In the genomic region with DNA sequence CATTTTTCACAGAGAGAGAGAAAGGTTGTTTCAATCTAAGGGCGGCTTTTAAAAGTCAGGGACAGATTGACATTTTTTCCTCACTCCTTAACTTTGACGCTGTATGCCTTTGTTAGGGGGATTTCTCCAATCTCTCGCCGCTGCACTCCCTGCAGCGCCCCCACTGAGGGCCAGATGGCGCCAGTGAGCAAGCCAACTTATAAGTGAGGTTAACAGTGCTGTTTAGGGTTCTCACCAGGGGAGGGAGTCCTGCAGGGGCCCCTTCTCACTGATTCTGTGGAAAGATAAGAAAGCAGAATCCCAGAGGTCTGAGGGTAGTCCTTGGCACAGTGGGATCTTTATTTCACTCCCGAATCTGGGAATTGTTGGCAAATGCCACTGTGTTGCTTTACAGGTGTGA, we compare ENCODE assay signal across 9 mouse cellular contexts.
DNase-seq lines count a peak whose midpoint lies in the region; ATAC-seq and TF ChIP-seq lines count a peak whose summit lies in the region.
"Had no signal": no experiment of that assay in that cellular context is flagged by ENCODE, and none has a peak within 500 bp of the region (broad histone marks: within the 10 kb centered on the region; RNA-seq: fewer than 3 reads in every experiment).

No protein-coding gene starts in this region.

- no peaks in the 10 kb centered on the region for H3K36me3 ChIP-seq in intestine, embryonic 14.5 days (ENCODE audit: control insufficient read depth, insufficient read depth, low read length)
- H3K36me3 ChIP-seq in intestine, embryonic 16.5 days (ENCODE audit: control insufficient read depth, insufficient read depth, low read length), result no peaks in the 10 kb centered on the region
- no peaks in the 10 kb centered on the region for H3K36me3 ChIP-seq in forebrain, embryonic 10.5 days (replicated peaks)
- H3K36me3 ChIP-seq in hindbrain, embryonic 13.5 days, result no peaks in the 10 kb centered on the region
- no peaks in the 10 kb centered on the region for H3K36me3 ChIP-seq in midbrain, embryonic 11.5 days (ENCODE audit: control insufficient read depth, insufficient read depth, low read length)

- H3K4me3 ChIP-seq in intestine, embryonic 14.5 days (ENCODE audit: low read depth, low read length), result no peak overlapping the region
- no peak overlapping the region for H3K4me3 ChIP-seq in intestine, embryonic 16.5 days (ENCODE audit: low read length)
- peak overlapping the region; percentile 40 for H3K4me3 ChIP-seq in forebrain, embryonic 10.5 days
- H3K4me3 ChIP-seq in hindbrain, embryonic 13.5 days, result peak overlapping the region; percentile 23
- H3K4me3 ChIP-seq in midbrain, embryonic 11.5 days (ENCODE audit: low read depth, low read length), result 0 out of 2 replicates have a peak overlapping the region, but pooled peaks have one; percentile 1

- no peak overlapping the region for H3K9ac ChIP-seq in intestine, embryonic 14.5 days (ENCODE audit: low read length)
- H3K9ac ChIP-seq in intestine, embryonic 16.5 days (ENCODE audit: low read depth, low read length), result no peak overlapping the region
- no peak overlapping the region; the same call in 1 of the 2 replicates for H3K9ac ChIP-seq in hindbrain, embryonic 13.5 days
- peak overlapping the region; percentile 10; the same call in 1 of the 2 replicates for H3K9ac ChIP-seq in midbrain, embryonic 11.5 days (ENCODE audit: low read length)

- 0 out of 2 replicates have a peak, but pooled peaks have one; percentile 41 for ATAC-seq in intestine, embryonic 14.5 days (replicated peaks; ENCODE audit: low FRiP score, low TSS enrichment, low read depth)
- no peak for ATAC-seq in intestine, embryonic 16.5 days
- ATAC-seq in hindbrain, embryonic 13.5 days (ENCODE audit: low FRiP score), result peak; percentile 44
- peak; percentile 68 for ATAC-seq in midbrain, embryonic 11.5 days (ENCODE audit: low FRiP score)

- 4% methylated on average over 7 of the region's 7 CpGs for WGBS in intestine, embryonic 14.5 days
- WGBS in intestine, embryonic 16.5 days, result 7% methylated on average over 7 of the region's 7 CpGs
- 7% methylated on average over 7 of the region's 7 CpGs for WGBS in forebrain, embryonic 10.5 days
- 7% methylated on average over 7 of the region's 7 CpGs for WGBS in hindbrain, embryonic 13.5 days
- 4% methylated on average over 7 of the region's 7 CpGs for WGBS in midbrain, embryonic 11.5 days

- TF ChIP-seq POLR2A in brain, embryonic 14.5 days (IDR thresholded peaks at IDR 0.05; ENCODE audit: borderline replicate concordance, extremely low read depth, insufficient read depth, insufficient read length, poor library complexity, severe bottlenecking), result no peak

- H3K4me2 ChIP-seq in intestine, embryonic 14.5 days (ENCODE audit: low read length), result no peak overlapping the region
- H3K4me2 ChIP-seq in intestine, embryonic 16.5 days (ENCODE audit: low read depth, low read length), result no peak overlapping the region
- peak overlapping the region; percentile 49 for H3K4me2 ChIP-seq in hindbrain, embryonic 13.5 days
- H3K4me2 ChIP-seq in midbrain, embryonic 11.5 days, result peak overlapping the region; percentile 28

- no peaks in the 10 kb centered on the region for H3K27me3 ChIP-seq in intestine, embryonic 14.5 days (replicated peaks; ENCODE audit: control insufficient read depth, insufficient read depth, low read length)
- no peaks in the 10 kb centered on the region for H3K27me3 ChIP-seq in intestine, embryonic 16.5 days (replicated peaks; ENCODE audit: control insufficient read depth, insufficient read depth, low read length)
- peaks cover 9% of the 10 kb centered on the region; the same call in 1 of the 2 replicates for H3K27me3 ChIP-seq in forebrain, embryonic 10.5 days (ENCODE audit: poor library complexity, severe bottlenecking)
- H3K27me3 ChIP-seq in hindbrain, embryonic 13.5 days, result no peaks in the 10 kb centered on the region
- H3K27me3 ChIP-seq in midbrain, embryonic 11.5 days (ENCODE audit: control insufficient read depth, insufficient read depth, low read length), result no peaks in the 10 kb centered on the region

- H3K4me1 ChIP-seq in intestine, embryonic 14.5 days (replicated peaks; ENCODE audit: control insufficient read depth, insufficient read depth, low read length), result no peaks in the 10 kb centered on the region
- no peaks in the 10 kb centered on the region for H3K4me1 ChIP-seq in intestine, embryonic 16.5 days (ENCODE audit: control insufficient read depth, insufficient read depth, low read length)
- H3K4me1 ChIP-seq in forebrain, embryonic 10.5 days, result peaks cover 37% of the 10 kb centered on the region
- peaks cover 23% of the 10 kb centered on the region for H3K4me1 ChIP-seq in hindbrain, embryonic 13.5 days (replicated peaks)
- H3K4me1 ChIP-seq in midbrain, embryonic 11.5 days (ENCODE audit: control insufficient read depth, insufficient read depth, low read length), result peaks cover 6% of the 10 kb centered on the region; the same call in 1 of the 2 replicates

- no peak overlapping the region for H3K27ac ChIP-seq in intestine, embryonic 14.5 days (ENCODE audit: low read depth)
- H3K27ac ChIP-seq in intestine, embryonic 16.5 days (ENCODE audit: low read length), result no peak overlapping the region
- H3K27ac ChIP-seq in forebrain, embryonic 10.5 days, result peak overlapping the region; percentile 73
- peak overlapping the region; percentile 69; the same call in 1 of the 2 replicates for H3K27ac ChIP-seq in hindbrain, embryonic 13.5 days
- no peak overlapping the region for H3K27ac ChIP-seq in midbrain, embryonic 11.5 days (ENCODE audit: low read depth, low read length)
- H3K27ac ChIP-seq: macrophage had no signal

- DNase-seq in intestine, embryonic 14.5 days (ENCODE audit: low spot score), result peak; percentile 68
- peak; percentile 90 for DNase-seq in brain, embryonic 14.5 days (ENCODE audit: low read depth)
- peak; percentile 71 for DNase-seq in forebrain, embryonic 10.5 days (ENCODE audit: extremely low spot score, low spot score)
- peak; percentile 64 for DNase-seq in left cerebral cortex, adult 11 months (ENCODE audit: low spot score)
- DNase-seq in midbrain, embryonic 11.5 days (ENCODE audit: low spot score, missing footprints), result peak; percentile 98
- DNase-seq in testis, postnatal 10 days (ENCODE audit: low spot score), result peak; percentile 69

- peak; percentile 94 for TF ChIP-seq CTCF in brain, embryonic 14.5 days (IDR thresholded peaks at IDR 0.05; ENCODE audit: borderline replicate concordance, extremely low read depth, insufficient read depth, insufficient read length)

- no peaks in the 10 kb centered on the region for H3K9me3 ChIP-seq in intestine, embryonic 14.5 days (ENCODE audit: control insufficient read depth, low read length)
- H3K9me3 ChIP-seq in intestine, embryonic 16.5 days (ENCODE audit: control insufficient read depth, low read length), result no peaks in the 10 kb centered on the region
- no peaks in the 10 kb centered on the region for H3K9me3 ChIP-seq in forebrain, embryonic 10.5 days
- no peaks in the 10 kb centered on the region for H3K9me3 ChIP-seq in hindbrain, embryonic 13.5 days
- H3K9me3 ChIP-seq in midbrain, embryonic 11.5 days (ENCODE audit: control insufficient read depth, low read length), result no peaks in the 10 kb centered on the region

Comparison
In these comparisons a context has a peak if more than half of its experiments do, and no peak if none do; other contexts are left out.
1. H3K27ac ChIP-seq: peak in forebrain, embryonic 10.5 days (single experiment) and hindbrain, embryonic 13.5 days (single experiment); none in intestine, embryonic 14.5 days (single experiment), intestine, embryonic 16.5 days (single experiment) and midbrain, embryonic 11.5 days (single experiment).
2. H3K4me2 ChIP-seq: peak in hindbrain, embryonic 13.5 days (single experiment) and midbrain, embryonic 11.5 days (single experiment); none in intestine, embryonic 14.5 days (single experiment) and intestine, embryonic 16.5 days (single experiment).
3. H3K4me3 ChIP-seq: peak in forebrain, embryonic 10.5 days (single experiment), hindbrain, embryonic 13.5 days (single experiment) and midbrain, embryonic 11.5 days (single experiment); none in intestine, embryonic 14.5 days (single experiment) and intestine, embryonic 16.5 days (single experiment).
4. Peak in every context shown above with its lines, with median percentiles within 50 percentile points of each other: DNase-seq.